Mouse (Mus musculus) heart, adult 2 months (tissue): ENCODE results near the gene Tnrc6b. TPM values are rescaled to one million over a fixed set of nuclear protein-coding genes. Genes with fewer than 3 reads are reported as not detected.
A peak's percentile ranks its signal among the peaks of the same experiment; 100 is the strongest.

Experiments
- DNase-seq, 2 experiments: peaks; one replicate each; pipeline ENCODE4 v3.0.0; 2021
- H3K27ac ChIP-seq: fragments of 200-600 bp; 2 replicates; pipeline ENCODE4 v1.8.1; 2022
- H3K27me3 ChIP-seq: fragments of 200-500 bp; 2 replicates; pipeline ENCODE4 v1.6.1; 2012; ENCODE audit warnings: mild to moderate bottlenecking, low read length, inconsistent platforms, mixed read lengths; ENCODE audit not compliant: control insufficient read depth, insufficient read depth
- H3K36me3 ChIP-seq: fragments of 200-500 bp; 2 replicates; pipeline ENCODE4 v1.6.1; 2012; ENCODE audit warnings: low read length, inconsistent platforms; ENCODE audit not compliant: control insufficient read depth, insufficient read depth
- H3K4me1 ChIP-seq: fragments of 200-500 bp; 2 replicates; pipeline ENCODE4 v1.6.1; 2011; ENCODE audit warnings: low read length; ENCODE audit not compliant: control insufficient read depth, insufficient read depth
- H3K4me3 ChIP-seq: fragments of 200-600 bp; 2 replicates; pipeline ENCODE4 v1.8.1; 2022
- H3K79me2 ChIP-seq: fragments of 200-500 bp; replicated peaks from 2 replicates; pipeline ENCODE4 v1.6.1; 2012; ENCODE audit warnings: mild to moderate bottlenecking, inconsistent platforms, low read length, moderate library complexity, mixed read lengths; ENCODE audit not compliant: control insufficient read depth, insufficient read depth
- H3K9ac ChIP-seq: fragments of 200-500 bp; 2 replicates; pipeline ENCODE4 v1.6.1; 2012; ENCODE audit warnings: low read depth, mild to moderate bottlenecking, control low read depth, inconsistent platforms, low read length, mixed read lengths
- CTCF ChIP-seq: fragments of 200-600 bp; IDR thresholded peaks from 2 replicates; pipeline ENCODE4 v1.8.1; 2022; ENCODE audit warnings: antibody characterized with exemption, mild to moderate bottlenecking, moderate library complexity
- EP300 ChIP-seq: fragments of 200-500 bp; IDR thresholded peaks from 2 replicates; pipeline ENCODE4 v1.6.1; 2011; ENCODE audit warnings: low read depth, low read length, control low read depth; ENCODE audit not compliant: insufficient read depth
- POLR2A ChIP-seq: fragments of 200-500 bp; IDR thresholded peaks from 2 replicates; pipeline ENCODE4 v1.6.1; 2011; ENCODE audit warnings: mild to moderate bottlenecking, low read depth, low read length, control low read depth; ENCODE audit not compliant: insufficient read depth
- WGBS: fragments of 180-500 bp; shearing (Covaris S2); methylation state at CpG from one replicate; pipeline ENCODE4 v1.1.7; 2018; 5-methylcytosine and 5-hydroxymethylcytosine counted together
- intact Hi-C: fragments of 180-260 bp; cut with DNase I; formaldehyde crosslinking; loops from one replicate; pipeline ENCODE4 v1.15.1; 2025
- polyA plus RNA-seq: library from polyadenylated mRNA; depleted of rRNA; stranded (reverse); fragments of >200 nt; gene quantifications from 2 replicates; pipeline ENCODE4 v1.2.3, GENCODE M21; 2012
- total RNA-seq, 2 experiments: library from RNA; stranded (reverse); gene quantifications; 2 replicates each; pipeline ENCODE4 v1.2.3; 2021

The Tnrc6b gene
- total and polyA plus RNA-seq, 3 experiments, result 9.4 to 48.1 (median 43.7) TPM

- no peak overlapping the region for H3K9ac ChIP-seq
- H3K4me3 ChIP-seq, result no peak overlapping the region
- no peaks in the 10 kb centered on the region for H3K4me1 ChIP-seq
- intact Hi-C loops, result no loop called here
- WGBS, result 21% methylated on average over 5 of the region's 5 CpGs
- H3K27ac ChIP-seq, result no peak overlapping the region
- TF ChIP-seq EP300, result no peak
- no peak for TF ChIP-seq CTCF
- no peak for TF ChIP-seq POLR2A
- H3K79me2 ChIP-seq, result no peaks in the 10 kb centered on the region
- no peaks in the 10 kb centered on the region for H3K27me3 ChIP-seq
- DNase-seq, result peak in 1 of 2 experiments; percentile 39
- H3K36me3 ChIP-seq, result no peaks in the 10 kb centered on the region
Measured at GRCm38 (mm10) chr15:80697564-80697963, 13.5 kb upstream of the Tnrc6b start.

- TF ChIP-seq CTCF (no peak), EP300 (no peak), POLR2A (no peak)
Measured at GRCm38 (mm10) chr15:80701481-80702257, 9.4 kb upstream of the Tnrc6b start.

DNA sequence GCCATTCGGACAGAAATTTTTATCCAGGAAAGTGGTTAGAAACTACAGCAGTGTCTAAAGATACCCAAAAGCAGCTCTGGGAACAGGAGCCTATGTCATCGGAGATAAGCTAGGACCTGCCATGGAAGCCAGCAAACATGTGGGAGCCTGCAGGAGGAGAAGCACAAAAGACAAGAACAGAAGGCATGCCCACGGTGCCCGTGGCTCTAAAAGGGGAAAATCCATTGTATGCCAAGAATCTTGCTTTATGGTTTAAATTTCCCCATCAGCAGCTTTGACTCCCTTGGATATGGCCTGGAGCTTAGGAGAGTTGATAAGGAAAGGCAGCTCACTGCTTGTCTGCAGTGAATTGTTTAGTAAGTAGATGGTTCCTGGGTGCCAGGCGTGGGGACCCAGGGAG is 8.2 kb upstream of the Tnrc6b start:
- intact Hi-C loops, result no loop called here
- 72% methylated on average over 5 of the region's 5 CpGs for WGBS

More at GRCm38 (mm10) chr15:80701481-80702257, 9.4 kb upstream of the Tnrc6b start:
- H3K79me2 ChIP-seq, result no peaks in the 10 kb centered on the region
- H3K27ac ChIP-seq, result no peak overlapping the region
- WGBS, result 78% methylated on average over 8 of the region's 8 CpGs
- H3K36me3 ChIP-seq, result no peaks in the 10 kb centered on the region
- no peak overlapping the region for H3K9ac ChIP-seq
- intact Hi-C loops, result no loop called here
- H3K4me3 ChIP-seq, result no peak overlapping the region
- H3K27me3 ChIP-seq, result no peaks in the 10 kb centered on the region
- no peak for DNase-seq
- H3K4me1 ChIP-seq, result peaks cover under 1% of the 10 kb centered on the region

GRCm38 (mm10) chr15:80703495-80703894 is 7.6 kb upstream of the Tnrc6b start:
- TF ChIP-seq POLR2A (no peak), EP300 (no peak), CTCF (no peak)
- intact Hi-C loops, result no loop called here
- no peaks in the 10 kb centered on the region for H3K79me2 ChIP-seq

More for the DNA sequence above, 8.2 kb upstream of the Tnrc6b start:
- Histone ChIP-seq H3K27ac (no peak overlapping the region), H3K4me3 (no peak overlapping the region), H3K27me3 (no peaks in the 10 kb centered on the region), H3K4me1 (peaks cover 3% of the 10 kb centered on the region), H3K9ac (no peak overlapping the region), H3K79me2 (no peaks in the 10 kb centered on the region), H3K36me3 (no peaks in the 10 kb centered on the region)
- TF ChIP-seq EP300, result no peak
- TF ChIP-seq POLR2A, result no peak
- no peak for TF ChIP-seq CTCF
- no peak for DNase-seq

DNA sequence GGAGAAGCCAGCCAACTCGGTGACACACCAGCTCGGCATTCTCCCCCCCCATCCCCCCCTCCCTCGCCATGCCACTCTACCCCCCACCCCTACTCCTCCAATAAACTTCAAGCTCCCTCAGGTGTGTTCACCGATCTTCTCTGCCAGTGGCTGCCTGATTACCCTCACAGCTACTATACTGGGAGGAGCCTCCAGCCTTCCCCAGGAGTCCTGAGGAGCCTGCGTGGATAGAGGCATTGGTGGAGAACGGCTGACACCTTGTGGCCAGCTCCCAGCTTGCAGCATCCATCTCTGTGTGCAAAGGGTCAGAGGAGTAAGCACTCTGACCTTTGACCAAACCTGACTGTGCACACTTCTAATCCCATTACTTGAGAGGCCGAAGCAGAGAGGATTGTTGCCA is 6.8 kb upstream of the Tnrc6b start:
- intact Hi-C loops, result loop anchor here (1.0 to 2.0 kb wide), 4 partner anchors 364 to 613 kb away; partner anchors contain the start of genes Rpl3 and Syngr1
- no peak overlapping the region for H3K4me3 ChIP-seq
- peaks cover 3% of the 10 kb centered on the region for H3K4me1 ChIP-seq
- peak; percentile 85 for TF ChIP-seq CTCF
- TF ChIP-seq POLR2A, result no peak
- peak; percentile 90 for TF ChIP-seq EP300
- H3K27me3 ChIP-seq, result no peaks in the 10 kb centered on the region
- no peaks in the 10 kb centered on the region for H3K36me3 ChIP-seq
- no peak overlapping the region for H3K9ac ChIP-seq
- peak; percentile 74 to 75 for DNase-seq
- no peaks in the 10 kb centered on the region for H3K79me2 ChIP-seq
- no peak overlapping the region for H3K27ac ChIP-seq
- 7% methylated on average over 7 of the region's 7 CpGs for WGBS

More at GRCm38 (mm10) chr15:80703495-80703894, 7.6 kb upstream of the Tnrc6b start:
- no peak overlapping the region for H3K4me3 ChIP-seq
- no peaks in the 10 kb centered on the region for H3K36me3 ChIP-seq
- H3K4me1 ChIP-seq, result peaks cover 3% of the 10 kb centered on the region
- no peaks in the 10 kb centered on the region for H3K27me3 ChIP-seq
- WGBS, result 81% methylated on average over 2 of the region's 2 CpGs
- no peak overlapping the region for H3K9ac ChIP-seq
- H3K27ac ChIP-seq, result no peak overlapping the region
- no peak for DNase-seq
